9 mouse cellular contexts compared by ENCODE assay signal in the genomic region with DNA sequence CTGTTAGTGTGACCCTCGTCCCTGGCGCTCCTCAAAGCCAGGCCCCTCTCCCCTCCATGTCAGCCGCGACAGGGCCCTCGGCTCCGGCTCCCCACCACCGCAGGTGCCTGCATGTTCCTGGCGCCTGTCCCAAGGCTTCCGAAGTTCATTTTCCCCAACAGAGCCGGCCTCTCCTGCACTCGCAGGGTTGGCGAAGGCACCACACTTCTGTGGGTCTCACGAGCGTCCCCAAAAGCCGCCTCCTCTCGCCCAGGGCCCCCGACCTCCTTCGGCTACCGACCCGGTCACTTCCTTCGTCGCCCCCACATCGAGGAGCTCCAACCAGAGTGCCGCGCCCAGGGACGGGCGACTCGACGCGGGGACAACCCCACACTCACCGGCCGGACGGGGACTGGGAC. TPM values are rescaled to one million over a fixed set of nuclear protein-coding genes. Genes with fewer than 3 reads are reported as not detected.
A peak's percentile ranks its signal among the peaks of the same experiment; 100 is the strongest.
DNase-seq lines count a peak whose midpoint lies in the region; ATAC-seq and TF ChIP-seq lines count a peak whose summit lies in the region.
"Had no signal": no experiment of that assay in that cellular context is flagged by ENCODE, and none has a peak within 500 bp of the region (broad histone marks: within the 10 kb centered on the region; RNA-seq: fewer than 3 reads in every experiment).

No protein-coding gene starts in this region.

- H3K4me2 ChIP-seq in intestine, embryonic 15.5 days (replicated peaks), result peak overlapping the region; percentile 94

- intact Hi-C loops in heart, postnatal 36 days (cut with DNase I), result loop anchor here (5.0 kb wide), 1 partner anchor 98 kb away; no protein-coding TSS in a partner anchor

- no peaks in the 10 kb centered on the region for H3K27me3 ChIP-seq in heart, embryonic 10.5 days (ENCODE audit: insufficient read depth, poor library complexity, severe bottlenecking)
- no peaks in the 10 kb centered on the region for H3K27me3 ChIP-seq in G1E (ENCODE audit: insufficient read depth, low read length)
- no peaks in the 10 kb centered on the region for H3K27me3 ChIP-seq in intestine, embryonic 15.5 days (replicated peaks)

- peaks cover 27% of the 10 kb centered on the region for H3K4me1 ChIP-seq in heart, embryonic 10.5 days
- peaks cover 70% of the 10 kb centered on the region for H3K4me1 ChIP-seq in G1E (ENCODE audit: insufficient read depth, low read depth, low read length)
- peaks cover 21% of the 10 kb centered on the region for H3K4me1 ChIP-seq in intestine, embryonic 15.5 days (replicated peaks)

- H3K9ac ChIP-seq in intestine, embryonic 15.5 days, result peak overlapping the region; percentile 84

- peak overlapping the region; percentile 94 for H3K27ac ChIP-seq in heart, embryonic 10.5 days
- peak overlapping the region; percentile 64 for H3K27ac ChIP-seq in intestine, embryonic 15.5 days

- no peak for TF ChIP-seq CTCF in G1E (IDR thresholded peaks at IDR 0.05; ENCODE audit: low read depth, low read length)

- H3K4me3 ChIP-seq in heart, embryonic 10.5 days, result peak overlapping the region; percentile 97
- peak overlapping the region; percentile 89 for H3K4me3 ChIP-seq in G1E (ENCODE audit: low read depth, low read length)
- peak overlapping the region; percentile 68 for H3K4me3 ChIP-seq in intestine, embryonic 15.5 days (replicated peaks)

- no peak for DNase-seq in heart, embryonic 10.5 days (ENCODE audit: low spot score)
- no peak for DNase-seq in heart, postnatal 36 days
- no peak for DNase-seq in G1E (ENCODE audit: low spot score)
- DNase-seq in lung, postnatal 14 days, result peak; percentile 38
- no peak for DNase-seq in frontal cortex, postnatal 10 days (ENCODE audit: low spot score in 2 of 2)
- no peak for DNase-seq in frontal cortex, postnatal 25 days (ENCODE audit: low spot score in 2 of 2)

- no peak for ATAC-seq in G1E (ENCODE audit: extremely low read depth, insufficient number of reproducible peaks, low FRiP score, poor library complexity, severe bottlenecking)
- peak; percentile 22 for ATAC-seq in erythroblast, adult 5-6 weeks (replicated peaks; ENCODE audit: low FRiP score, poor library complexity, severe bottlenecking)
- ATAC-seq in intestine, embryonic 15.5 days, result no peak; the same call in 1 of the 2 replicates

- no peaks in the 10 kb centered on the region for H3K9me3 ChIP-seq in heart, embryonic 10.5 days
- H3K9me3 ChIP-seq in G1E (replicated peaks), result no peaks in the 10 kb centered on the region
- no peaks in the 10 kb centered on the region for H3K9me3 ChIP-seq in intestine, embryonic 15.5 days

- H3K36me3 ChIP-seq in heart, embryonic 10.5 days, result peaks cover 57% of the 10 kb centered on the region
- H3K36me3 ChIP-seq in G1E (replicated peaks), result peaks cover 72% of the 10 kb centered on the region
- H3K36me3 ChIP-seq in intestine, embryonic 15.5 days, result peaks cover 24% of the 10 kb centered on the region

- under 1% methylated on average over 33 of the region's 33 CpGs for WGBS in heart, embryonic 10.5 days
- 0% methylated on average over 33 of the region's 33 CpGs for WGBS in intestine, embryonic 15.5 days

RNA-seq across cellular contexts. Expression of gene Gpank1, which starts 0.5 kb away (rescaled TPM):
- 17.1 and 24.5 TPM in 2 replicates for polyA plus RNA-seq in heart, embryonic 10.5 days (2016; fragmentation: Nextera tagmentation; extraction: Ambion mirVana)
- 1 to 10 TPM; 8.0 to 9.6 TPM for total RNA-seq in heart, postnatal 36 days (2021)
- total RNA-seq in G1E (2014; fragmentation: Nextera tagmentation), result 38.0 and 45.9 TPM in 2 replicates
- total RNA-seq in G1E (2017), result 49.0 and 54.0 TPM in 2 replicates
- 87.0 and 99.4 TPM in 2 replicates for polyA plus RNA-seq in G1E (2012)
- 10.9 and 14.8 TPM in 2 replicates for total RNA-seq in erythroblast, adult 5-6 weeks (2015; ENCODE audit: low replicate concordance)
- total RNA-seq in erythroblast, adult 5-6 weeks (2017; ENCODE audit: low replicate concordance), result 15.8 and 20.4 TPM in 2 replicates
- 17.7 and 19.1 TPM in 2 replicates for polyA plus RNA-seq in intestine, embryonic 15.5 days (2015; fragmentation: Nextera tagmentation; extraction: Ambion mirVana)

RNA-seq across cellular contexts. Expression of gene Csnk2b, which starts 1.1 kb away (rescaled TPM):
- 220 and 246 TPM in 2 replicates for polyA plus RNA-seq in heart, embryonic 10.5 days (2016; fragmentation: Nextera tagmentation; extraction: Ambion mirVana)
- 100 to 1,000 TPM; 163 to 164 TPM for total RNA-seq in heart, postnatal 36 days (2021)
- total RNA-seq in G1E (2014; fragmentation: Nextera tagmentation) (466 and 494 TPM in 2 replicates), G1E (2017) (431 and 460 TPM in 2 replicates)
- polyA plus RNA-seq in G1E (2012), result 74.4 and 79.6 TPM in 2 replicates
- 156 and 181 TPM in 2 replicates for total RNA-seq in erythroblast, adult 5-6 weeks (2015; ENCODE audit: low replicate concordance)
- total RNA-seq in erythroblast, adult 5-6 weeks (2017; ENCODE audit: low replicate concordance), result 76.5 and 112 TPM in 2 replicates
- 248 and 271 TPM in 2 replicates for polyA plus RNA-seq in intestine, embryonic 15.5 days (2015; fragmentation: Nextera tagmentation; extraction: Ambion mirVana)

RNA-seq across cellular contexts. Expression of gene D17H6S53E, which starts 5.4 kb away (rescaled TPM):
- polyA plus RNA-seq in heart, embryonic 10.5 days (2016; fragmentation: Nextera tagmentation; extraction: Ambion mirVana), result 7.4 and 11.5 TPM in 2 replicates
- 10 to 100 TPM; 25.7 to 26.4 TPM for total RNA-seq in heart, postnatal 36 days (2021)
- total RNA-seq in G1E (2014; fragmentation: Nextera tagmentation) (5.9 and 9.3 TPM in 2 replicates), G1E (2017) (22.1 and 24.1 TPM in 2 replicates)
- 12.5 and 12.8 TPM in 2 replicates for polyA plus RNA-seq in G1E (2012)
- 0.63 and 1.5 TPM in 2 replicates for total RNA-seq in erythroblast, adult 5-6 weeks (2015; ENCODE audit: low replicate concordance)
- 2.6 and 2.8 TPM in 2 replicates for total RNA-seq in erythroblast, adult 5-6 weeks (2017; ENCODE audit: low replicate concordance)
- polyA plus RNA-seq in intestine, embryonic 15.5 days (2015; fragmentation: Nextera tagmentation; extraction: Ambion mirVana), result 13.6 and 13.7 TPM in 2 replicates

RNA-seq across cellular contexts. Expression of gene Ly6g5b, which starts 5.5 kb away (rescaled TPM):
- polyA plus RNA-seq in heart, embryonic 10.5 days (2016; fragmentation: Nextera tagmentation; extraction: Ambion mirVana), result 0.73 and 0.99 TPM in 2 replicates
- not detected for total RNA-seq in heart, postnatal 36 days (2021)
- not detected in 2 replicates for total RNA-seq in G1E (2014; fragmentation: Nextera tagmentation)
- total RNA-seq in G1E (2017), result 0.82 and 0.93 TPM in 2 replicates
- 0.10 and 0.12 TPM in 2 replicates for polyA plus RNA-seq in G1E (2012)
- 7.7 TPM in 1 of 2 replicates, not detected in the other for total RNA-seq in erythroblast, adult 5-6 weeks (2015; ENCODE audit: low replicate concordance)
- total RNA-seq in erythroblast, adult 5-6 weeks (2017; ENCODE audit: low replicate concordance), result 0.34 TPM in 1 of 2 replicates, not detected in the other
- polyA plus RNA-seq in intestine, embryonic 15.5 days (2015; fragmentation: Nextera tagmentation; extraction: Ambion mirVana), result 0.83 and 0.85 TPM in 2 replicates

RNA-seq across cellular contexts. Expression of gene Apom, which starts 11.1 kb away (rescaled TPM):
- 3.0 and 72.5 TPM in 2 replicates for polyA plus RNA-seq in heart, embryonic 10.5 days (2016; fragmentation: Nextera tagmentation; extraction: Ambion mirVana)
- not detected for total RNA-seq in heart, postnatal 36 days (2021)
- total RNA-seq in G1E (2014; fragmentation: Nextera tagmentation) (not detected in 2 replicates), G1E (2017) (0.22 and 0.23 TPM in 2 replicates)
- polyA plus RNA-seq in G1E (2012), result 0.10 and 0.11 TPM in 2 replicates
- total RNA-seq in erythroblast, adult 5-6 weeks (2015; ENCODE audit: low replicate concordance), result not detected in 2 replicates
- total RNA-seq in erythroblast, adult 5-6 weeks (2017; ENCODE audit: low replicate concordance), result 0.94 TPM in 1 of 2 replicates, not detected in the other
- 10.4 and 13.7 TPM in 2 replicates for polyA plus RNA-seq in intestine, embryonic 15.5 days (2015; fragmentation: Nextera tagmentation; extraction: Ambion mirVana)
- total RNA-seq: layer of hippocampus, postnatal 14 days had no signal
